Mouse (Mus musculus) heart, embryonic 10.5 days (tissue): ENCODE measurements at regions not wholly inside any gene's neighbourhood (a gene's known extent, or its start where the extent isn't known, plus 50 kb on each side); places are given as distances from the start of the nearest gene placed in this dataset.

Experiments
- DNase-seq: peaks from one replicate; pipeline ENCODE4 v3.0.0-alpha.2; 2017; ENCODE audit warnings: low spot score
- H3K27ac ChIP-seq: fragments of 300-500 bp; sonication (generic); 2 replicates; pipeline ENCODE4 v1.5.1; 2016; ENCODE audit warnings: mild to moderate bottlenecking
- H3K27me3 ChIP-seq: fragments of 300-500 bp; sonication (generic); 2 replicates; pipeline ENCODE4 v1.6.1; 2016; ENCODE audit warnings: mild to moderate bottlenecking; ENCODE audit not compliant: poor library complexity, insufficient read depth, severe bottlenecking
- H3K36me3 ChIP-seq: fragments of 300-500 bp; sonication (generic); 2 replicates; pipeline ENCODE4 v1.6.1; 2016; ENCODE audit warnings: mild to moderate bottlenecking, moderate library complexity
- H3K4me1 ChIP-seq: fragments of 300-500 bp; sonication (generic); 2 replicates; pipeline ENCODE4 v1.6.1; 2016; ENCODE audit warnings: mild to moderate bottlenecking
- H3K4me3 ChIP-seq: fragments of 300-500 bp; sonication (generic); 2 replicates; pipeline ENCODE4 v1.5.1; 2016; ENCODE audit warnings: mild to moderate bottlenecking, moderate library complexity
- H3K9me3 ChIP-seq: fragments of 300-500 bp; sonication (generic); 2 replicates; pipeline ENCODE4 v1.6.1; 2016; ENCODE audit warnings: mild to moderate bottlenecking, moderate library complexity
- WGBS: fragments of 180-500 bp; shearing (Covaris S2); methylation state at CpG from one replicate; pipeline ENCODE4 v1.1.7; 2016; 5-methylcytosine and 5-hydroxymethylcytosine counted together

- 0 out of 2 replicates have a peak overlapping the region, but pooled peaks have one; percentile 18 for H3K27ac ChIP-seq
- no peak for DNase-seq
- WGBS: 56% methylated on average over 5 of the region's 5 CpGs
- peaks cover 14% of the 10 kb centered on the region for H3K4me1 ChIP-seq
- no peaks in the 10 kb centered on the region for H3K36me3 ChIP-seq
- no peak overlapping the region for H3K4me3 ChIP-seq
- no peaks in the 10 kb centered on the region for H3K9me3 ChIP-seq
- no peaks in the 10 kb centered on the region for H3K27me3 ChIP-seq
These were observed 146.9 kb downstream of the Kcnj2 start for GRCm38 (mm10) chr11:111212702-111213328.

- 36% methylated on average over 5 of the region's 5 CpGs for WGBS
These were observed 149.0 kb downstream of the Kcnj2 start for GRCm38 (mm10) chr11:111215006-111215405.

GRCm38 (mm10) chr11:111223834-111224233 is 157.9 kb downstream of the Kcnj2 start:
- no peaks in the 10 kb centered on the region for H3K36me3 ChIP-seq
- DNase-seq: no peak
- H3K4me3 ChIP-seq: no peak overlapping the region
- 83% methylated on average over 4 of the region's 4 CpGs for whole genome bisulfite sequencing
- H3K27ac ChIP-seq: no peak overlapping the region
- no peaks in the 10 kb centered on the region for H3K27me3 ChIP-seq
- no peaks in the 10 kb centered on the region for H3K9me3 ChIP-seq
- H3K4me1 ChIP-seq: no peaks in the 10 kb centered on the region

More at GRCm38 (mm10) chr11:111215006-111215405, 149.0 kb downstream of the Kcnj2 start:
- H3K27ac ChIP-seq: no peak overlapping the region
- peaks cover 14% of the 10 kb centered on the region for H3K4me1 ChIP-seq
- no peaks in the 10 kb centered on the region for H3K27me3 ChIP-seq
- DNase-seq: peak; percentile 82
- H3K9me3 ChIP-seq: no peaks in the 10 kb centered on the region
- H3K4me3 ChIP-seq: no peak overlapping the region
- no peaks in the 10 kb centered on the region for H3K36me3 ChIP-seq

GRCm38 (mm10) chr11:111227305-111227704 is 161.3 kb downstream of the Kcnj2 start:
- Histone ChIP-seq H3K27ac (no peak overlapping the region), H3K27me3 (no peaks in the 10 kb centered on the region), H3K4me3 (no peak overlapping the region), H3K9me3 (no peaks in the 10 kb centered on the region), H3K4me1 (no peaks in the 10 kb centered on the region), H3K36me3 (no peaks in the 10 kb centered on the region)
- no peak for DNase-seq
- WGBS: 68% methylated on average over 1 of the region's 1 CpGs

GRCm38 (mm10) chr11:111236741-111237140 is 170.8 kb downstream of the Kcnj2 start:
- DNase-seq: no peak
- no peak overlapping the region for H3K27ac ChIP-seq
- H3K27me3 ChIP-seq: no peaks in the 10 kb centered on the region
- H3K36me3 ChIP-seq: no peaks in the 10 kb centered on the region
- 94% methylated on average over 1 of the region's 1 CpGs for WGBS
- H3K4me3 ChIP-seq: no peak overlapping the region
- H3K4me1 ChIP-seq: no peaks in the 10 kb centered on the region
- no peaks in the 10 kb centered on the region for H3K9me3 ChIP-seq

GRCm38 (mm10) chr11:111239784-111240183 is 173.8 kb downstream of the Kcnj2 start:
- DNase-seq: no peak
- WGBS: 70% methylated on average over 3 of the region's 3 CpGs
- Histone ChIP-seq H3K27ac (no peak overlapping the region), H3K4me1 (peaks cover 6% of the 10 kb centered on the region; the same call in 1 of the 2 replicates), H3K9me3 (no peaks in the 10 kb centered on the region), H3K4me3 (no peak overlapping the region), H3K36me3 (no peaks in the 10 kb centered on the region), H3K27me3 (no peaks in the 10 kb centered on the region)

- H3K9me3 ChIP-seq: no peaks in the 10 kb centered on the region
- H3K27ac ChIP-seq: no peak overlapping the region
- H3K4me1 ChIP-seq: 0 out of 2 replicates have a peak, but pooled peaks cover 5% of the 10 kb centered on the region
- no peak for DNase-seq
- WGBS: 83% methylated on average over 4 of the region's 4 CpGs
- no peaks in the 10 kb centered on the region for H3K36me3 ChIP-seq
- no peaks in the 10 kb centered on the region for H3K27me3 ChIP-seq
- no peak overlapping the region for H3K4me3 ChIP-seq
These were observed 186.3 kb downstream of the Kcnj2 start for GRCm38 (mm10) chr11:111252226-111252625.

GRCm38 (mm10) chr11:111256596-111256995 is 190.6 kb downstream of the Kcnj2 start:
- no peaks in the 10 kb centered on the region for H3K9me3 ChIP-seq
- no peak for DNase-seq
- no peaks in the 10 kb centered on the region for H3K36me3 ChIP-seq
- H3K27me3 ChIP-seq: no peaks in the 10 kb centered on the region
- no peaks in the 10 kb centered on the region for H3K4me1 ChIP-seq
- no peak overlapping the region for H3K4me3 ChIP-seq
- H3K27ac ChIP-seq: no peak overlapping the region
- WGBS: 70% methylated on average over 3 of the region's 3 CpGs

GRCm38 (mm10) chr11:111260691-111261383 is 194.9 kb downstream of the Kcnj2 start:
- H3K9me3 ChIP-seq: no peaks in the 10 kb centered on the region
- no peaks in the 10 kb centered on the region for H3K27me3 ChIP-seq
- no peaks in the 10 kb centered on the region for H3K4me1 ChIP-seq
- H3K27ac ChIP-seq: no peak overlapping the region
- 79% methylated on average over 11 of the region's 11 CpGs for WGBS
- no peaks in the 10 kb centered on the region for H3K36me3 ChIP-seq
- no peak overlapping the region for H3K4me3 ChIP-seq
- DNase-seq: no peak

GRCm38 (mm10) chr11:111273651-111274050 is 207.7 kb downstream of the Kcnj2 start:
- H3K4me1 ChIP-seq: no peaks in the 10 kb centered on the region
- H3K36me3 ChIP-seq: no peaks in the 10 kb centered on the region
- no peaks in the 10 kb centered on the region for H3K9me3 ChIP-seq
- DNase-seq: no peak
- no peak overlapping the region for H3K27ac ChIP-seq
- no peak overlapping the region for H3K4me3 ChIP-seq
- no peaks in the 10 kb centered on the region for H3K27me3 ChIP-seq

GRCm38 (mm10) chr11:111280769-111281168 is 214.8 kb downstream of the Kcnj2 start:
- H3K4me3 ChIP-seq: no peak overlapping the region
- WGBS: 58% methylated on average over 2 of the region's 2 CpGs
- no peak overlapping the region for H3K27ac ChIP-seq
- H3K36me3 ChIP-seq: no peaks in the 10 kb centered on the region
- 0 out of 2 replicates have a peak, but pooled peaks cover 4% of the 10 kb centered on the region for H3K4me1 ChIP-seq
- no peaks in the 10 kb centered on the region for H3K27me3 ChIP-seq
- no peak for DNase-seq
- no peaks in the 10 kb centered on the region for H3K9me3 ChIP-seq

GRCm38 (mm10) chr11:111281237-111282160 is 215.5 kb downstream of the Kcnj2 start:
- H3K27me3 ChIP-seq: no peaks in the 10 kb centered on the region
- H3K27ac ChIP-seq: no peak overlapping the region
- no peaks in the 10 kb centered on the region for H3K9me3 ChIP-seq
- no peak overlapping the region for H3K4me3 ChIP-seq
- H3K36me3 ChIP-seq: no peaks in the 10 kb centered on the region
- no peak for DNase-seq
- 50% methylated on average over 7 of the region's 7 CpGs for WGBS
- 0 out of 2 replicates have a peak, but pooled peaks cover 4% of the 10 kb centered on the region for H3K4me1 ChIP-seq

GRCm38 (mm10) chr11:111282283-111282682 is 216.3 kb downstream of the Kcnj2 start:
- no peak overlapping the region for H3K4me3 ChIP-seq
- no peaks in the 10 kb centered on the region for H3K27me3 ChIP-seq
- H3K9me3 ChIP-seq: no peaks in the 10 kb centered on the region
- no peak for DNase-seq
- no peaks in the 10 kb centered on the region for H3K36me3 ChIP-seq
- 71% methylated on average over 2 of the region's 2 CpGs for WGBS
- H3K4me1 ChIP-seq: 0 out of 2 replicates have a peak, but pooled peaks cover 4% of the 10 kb centered on the region
- no peak overlapping the region for H3K27ac ChIP-seq
